Mouse (Mus musculus): ENCODE results near the gene Kmo.

Kmo gene

DNA sequence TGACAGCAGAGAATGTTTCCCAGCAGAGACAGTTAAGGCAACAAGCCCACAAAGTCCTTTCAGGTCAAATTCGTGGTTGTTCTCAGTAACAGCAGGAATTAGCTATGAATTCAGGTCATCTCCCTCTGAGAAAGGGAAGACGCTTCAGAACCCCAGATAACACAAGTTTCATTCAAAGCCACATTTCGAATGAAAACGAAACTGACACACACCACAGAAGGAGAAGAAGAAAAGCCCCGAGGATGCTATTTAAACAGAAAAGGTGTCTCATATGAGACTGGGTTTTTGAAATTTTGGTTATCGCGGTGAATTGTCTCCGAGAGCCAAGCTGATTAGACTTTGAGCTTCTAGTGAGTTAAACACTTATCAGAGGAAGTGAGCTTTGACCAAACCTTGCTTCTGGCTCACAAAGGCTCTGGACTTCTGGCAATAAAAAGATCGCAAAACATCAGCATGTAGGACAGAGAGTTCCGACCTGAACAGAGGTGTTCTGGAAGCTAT lies 11.6 kb downstream of the Kmo start:
- DNase-seq (ENCODE audit: low read depth): no peak

DNA sequence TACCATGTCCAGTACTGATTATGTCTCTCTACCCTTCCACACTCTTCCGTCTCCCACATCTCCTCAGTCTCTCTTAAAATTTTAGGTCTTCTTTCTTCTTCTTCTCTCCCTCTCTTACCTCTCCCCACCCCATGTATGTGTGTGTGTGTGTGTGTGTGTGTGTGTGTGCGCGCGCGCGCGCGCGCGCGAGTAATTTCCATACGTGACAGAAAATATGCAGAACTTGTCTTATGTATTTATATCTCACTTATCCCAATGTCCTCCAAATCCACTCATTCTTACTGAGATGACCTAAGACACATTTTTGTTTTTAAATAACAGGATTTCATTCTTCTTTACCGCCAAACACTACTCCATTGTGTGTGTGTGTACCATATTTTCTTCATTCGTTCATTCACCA lies 12.3 kb downstream of the Kmo start:
- DNase-seq (ENCODE audit: low read depth): no peak

DNA sequence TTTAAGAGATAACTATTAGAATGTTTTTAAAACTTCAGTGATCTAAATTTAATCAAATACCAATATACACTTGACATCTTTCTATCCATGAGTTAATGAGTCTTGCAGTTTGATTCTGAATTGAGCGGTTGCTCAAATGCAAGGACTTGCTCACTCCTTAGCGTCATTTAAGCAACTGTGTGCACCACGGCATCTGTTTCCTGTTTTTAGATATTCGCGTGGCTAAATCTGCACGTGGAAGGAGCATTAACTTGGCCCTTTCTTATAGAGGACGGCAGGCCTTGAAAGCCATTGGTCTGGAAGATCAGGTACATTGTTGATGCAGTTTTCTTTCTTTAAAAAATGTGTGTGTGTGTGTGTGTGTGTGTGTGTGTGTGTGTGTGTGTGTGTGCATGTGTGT lies 17.5 kb downstream of the Kmo start:
- DNase-seq (ENCODE audit: low read depth): no peak

DNA sequence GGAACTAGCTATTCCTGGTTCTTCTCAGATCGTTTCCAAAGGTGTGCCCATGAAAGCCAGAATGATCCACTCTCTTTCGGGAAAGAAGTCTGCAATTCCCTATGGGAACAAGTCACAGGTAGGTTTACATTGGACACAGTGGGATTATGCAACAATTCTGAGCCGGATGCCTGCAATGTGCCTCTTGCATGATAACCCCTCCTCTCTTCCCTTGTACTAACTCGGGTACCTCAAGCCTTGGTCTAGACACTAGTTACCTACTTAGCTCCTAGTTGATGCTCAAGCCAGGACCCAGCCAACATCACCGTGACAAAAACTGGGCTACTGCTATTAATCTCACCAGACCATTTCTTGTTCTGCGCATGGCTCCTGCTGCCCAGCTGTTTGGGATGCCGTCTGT lies 18.9 kb downstream of the Kmo start:
- no peak for DNase-seq (ENCODE audit: low read depth)

DNA sequence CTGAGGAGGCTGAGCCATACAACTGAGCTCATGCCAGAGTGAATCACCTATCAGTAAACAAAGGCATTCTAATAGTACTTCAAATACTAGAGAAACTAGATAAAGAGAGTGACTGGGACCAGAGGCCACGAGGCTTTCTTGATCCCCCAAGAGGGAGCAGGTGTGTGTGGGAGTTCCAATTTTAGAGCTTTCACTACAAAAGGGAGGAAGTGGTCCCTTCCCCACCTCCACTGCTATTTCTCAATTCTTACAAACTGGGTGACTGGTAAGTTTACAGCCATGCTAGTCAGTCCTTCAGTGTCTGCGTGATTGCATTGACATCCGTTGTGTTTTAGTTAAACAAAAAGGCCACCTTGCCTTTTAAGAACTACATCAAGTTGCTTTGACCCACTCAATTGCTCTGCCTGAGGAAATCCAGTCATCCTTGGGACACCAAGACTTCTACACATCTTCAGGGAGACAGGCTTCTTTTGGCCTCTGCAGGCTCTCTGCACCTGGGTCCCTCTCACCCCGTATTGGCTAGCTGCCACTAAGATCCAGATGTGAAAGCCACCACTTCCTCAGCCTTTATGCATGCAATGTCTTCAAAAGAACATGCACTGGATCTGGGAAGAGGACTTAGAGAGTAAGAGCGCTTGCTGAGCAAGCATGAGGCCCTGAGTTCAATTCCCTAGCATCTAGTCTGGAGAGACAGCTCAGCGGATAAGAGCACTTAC lies 20.4 kb downstream of the Kmo start:
- DNase-seq (ENCODE audit: low read depth): no peak

DNA sequence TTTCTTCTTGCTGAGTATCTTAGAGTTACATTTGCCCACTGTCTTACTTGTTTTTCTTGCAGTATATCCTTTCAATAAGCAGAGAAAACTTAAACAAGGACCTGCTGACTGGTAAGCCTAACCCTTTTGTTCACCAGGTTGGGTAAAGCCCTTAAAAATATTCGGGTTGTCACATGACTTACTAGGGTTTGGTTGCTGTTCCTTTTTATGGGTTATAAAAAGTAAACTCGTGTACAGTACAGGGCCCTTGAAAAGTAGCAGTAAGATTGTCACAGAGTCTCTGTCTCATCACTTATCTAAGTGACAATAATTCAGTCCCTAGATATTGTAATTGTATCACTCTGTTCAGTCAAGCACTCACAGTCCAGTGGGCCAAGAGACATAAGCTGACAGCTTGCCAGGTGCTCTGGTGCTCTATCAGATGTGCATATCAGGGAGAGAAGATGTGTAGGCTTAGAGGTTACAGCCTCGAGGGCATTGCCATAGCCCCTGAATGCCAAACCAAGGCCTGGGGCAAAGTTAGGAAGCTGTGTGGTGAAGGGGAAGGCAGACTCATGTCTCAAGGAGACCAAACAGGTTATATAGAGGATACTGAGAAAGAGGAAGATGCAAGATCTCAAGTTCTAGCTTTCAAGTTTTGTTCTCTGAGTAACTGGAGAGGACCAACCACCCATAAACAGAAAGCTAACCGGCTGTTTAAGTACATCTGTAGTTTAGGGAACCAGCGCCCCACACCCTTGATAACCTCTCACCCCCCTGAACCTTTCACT lies 23.5 kb downstream of the Kmo start:
- no peak for DNase-seq (ENCODE audit: low read depth)

DNA sequence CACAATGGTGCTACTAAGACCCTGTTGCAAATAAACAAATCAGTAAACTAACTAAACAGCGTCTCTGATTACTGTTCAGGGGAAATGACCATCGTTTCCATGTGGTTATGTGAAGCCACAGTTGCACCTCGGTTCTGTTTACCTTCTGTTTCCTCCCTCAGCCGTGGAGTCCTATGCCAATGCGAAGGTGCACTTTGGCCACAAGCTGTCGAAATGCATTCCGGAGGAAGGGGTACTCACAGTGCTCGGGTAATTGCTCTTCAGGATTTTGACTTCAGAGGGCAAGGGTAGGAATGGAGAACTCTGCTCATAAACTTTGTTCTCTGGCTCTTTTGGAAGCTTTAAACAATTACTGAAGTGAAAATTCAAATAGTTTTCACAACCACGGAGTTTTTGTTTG lies 26.8 kb downstream of the Kmo start:
- no peak for DNase-seq (ENCODE audit: low read depth)

DNA sequence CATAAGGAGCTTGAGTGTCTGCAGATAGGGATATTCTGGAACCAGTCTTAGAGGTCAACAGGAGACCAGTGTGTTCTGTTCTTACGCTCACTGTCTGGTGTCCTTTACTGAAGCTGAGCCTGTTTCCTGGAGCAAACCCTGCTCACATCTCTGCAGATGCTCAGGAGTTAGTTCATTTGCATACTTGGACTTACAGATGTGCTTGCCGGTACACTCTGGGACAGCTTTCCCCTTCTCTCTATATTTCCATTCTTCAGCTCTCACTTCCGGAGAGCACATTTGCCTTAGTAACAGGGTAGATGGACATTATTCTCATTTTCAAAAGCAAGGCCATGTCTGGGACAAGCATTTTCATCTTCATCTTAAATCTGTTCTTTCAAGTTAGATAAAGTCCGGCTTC lies 28.4 kb downstream of the Kmo start:
- no peak for DNase-seq (ENCODE audit: low read depth)

DNA sequence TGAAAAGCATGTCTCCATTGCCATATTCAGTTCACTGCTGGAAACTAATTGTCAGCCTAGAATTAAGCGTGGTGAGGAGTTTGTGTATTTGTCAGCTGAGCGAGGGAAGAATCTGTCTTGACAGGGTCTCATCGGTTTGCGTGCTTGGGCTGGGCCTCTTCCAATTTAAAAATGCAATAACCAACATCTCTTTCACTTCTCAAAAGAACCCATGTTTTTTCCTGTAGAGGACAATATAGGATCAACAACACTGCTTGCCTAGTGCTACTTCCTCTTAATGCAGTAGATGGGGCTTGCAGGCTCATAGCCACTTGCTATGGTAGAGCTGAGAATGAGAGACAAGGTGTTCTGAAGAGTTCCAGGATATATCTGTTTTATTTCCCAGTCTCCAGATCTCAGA lies 39.7 kb downstream of the Kmo start:
- DNase-seq (ENCODE audit: low read depth): no peak

DNA sequence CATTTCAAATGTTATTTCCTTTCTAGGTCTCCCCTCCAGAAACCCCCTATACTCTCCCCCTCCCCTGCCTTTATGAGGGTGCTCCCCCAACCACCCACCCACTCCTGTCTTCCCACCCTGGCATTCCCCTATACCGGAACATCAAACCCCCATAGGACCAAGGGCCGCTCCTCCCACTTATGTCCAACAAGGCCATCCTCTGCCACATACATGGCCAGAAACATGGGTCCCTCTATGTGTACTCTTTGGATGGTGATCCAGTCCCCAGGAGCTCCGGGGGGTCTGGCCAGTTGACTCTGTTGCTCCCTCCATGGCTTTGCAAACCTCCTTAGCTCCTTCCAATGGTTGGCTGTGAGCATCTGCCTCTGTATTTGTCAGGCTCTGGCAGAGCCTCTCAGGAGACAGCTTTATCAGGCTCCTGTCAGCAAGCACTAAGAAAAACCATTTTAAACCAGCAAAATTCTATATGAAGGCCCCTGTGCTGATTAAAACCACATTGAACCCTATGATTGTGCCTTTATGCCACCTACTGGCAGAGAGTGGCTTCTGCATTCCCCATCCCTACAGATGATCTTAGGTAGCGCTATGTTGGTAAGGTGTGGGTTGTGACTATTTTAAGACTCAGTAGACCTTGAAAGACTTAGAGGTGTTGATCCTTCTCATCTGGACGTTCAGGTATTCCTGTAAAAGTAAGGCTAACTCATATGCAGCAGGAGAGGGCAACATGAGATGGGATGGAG lies 48.7 kb downstream of the Kmo start:
- DNase-seq (ENCODE audit: low read depth): peak; percentile 13

DNA sequence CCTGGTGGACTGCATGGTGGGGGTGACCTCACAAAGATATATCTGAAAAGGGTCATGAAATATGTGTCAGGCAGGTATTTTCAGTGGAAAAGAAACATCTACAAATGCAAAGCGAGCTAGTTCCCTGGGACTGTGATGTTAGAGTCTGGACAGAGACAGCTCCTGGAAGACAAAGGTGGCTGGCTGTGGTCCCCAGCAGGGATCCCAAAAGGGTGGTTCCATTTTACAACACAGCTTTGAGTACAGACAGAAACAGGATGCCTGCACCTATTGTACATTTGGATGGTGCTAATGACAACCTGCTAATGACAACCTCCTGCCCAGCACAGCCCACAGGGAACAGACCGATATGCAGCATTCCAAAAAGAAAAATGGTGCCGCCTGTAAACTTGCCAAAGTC lies 49.3 kb downstream of the Kmo start:
- DNase-seq (ENCODE audit: low read depth): no peak

DNA sequence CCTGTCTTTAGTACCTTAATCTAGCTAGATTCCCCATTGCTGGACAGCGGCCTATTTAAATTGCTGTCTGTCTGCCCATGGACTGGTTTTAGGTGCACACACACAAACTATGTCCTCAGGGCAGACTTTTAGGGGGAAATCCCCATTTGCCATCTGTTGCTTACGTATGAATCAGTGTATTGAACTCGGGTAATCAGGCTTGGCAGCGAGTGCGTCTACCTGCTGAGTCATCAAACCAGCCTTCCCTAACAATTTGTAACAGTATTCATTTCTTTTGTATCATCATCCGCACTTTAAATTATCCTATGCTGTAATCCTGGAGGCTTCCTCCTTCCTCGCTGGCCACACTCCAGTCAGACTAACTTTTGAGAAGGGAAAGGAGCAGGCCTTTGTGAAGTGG lies 49.9 kb downstream of the Kmo start:
- DNase-seq (ENCODE audit: low read depth): no peak

DNA sequence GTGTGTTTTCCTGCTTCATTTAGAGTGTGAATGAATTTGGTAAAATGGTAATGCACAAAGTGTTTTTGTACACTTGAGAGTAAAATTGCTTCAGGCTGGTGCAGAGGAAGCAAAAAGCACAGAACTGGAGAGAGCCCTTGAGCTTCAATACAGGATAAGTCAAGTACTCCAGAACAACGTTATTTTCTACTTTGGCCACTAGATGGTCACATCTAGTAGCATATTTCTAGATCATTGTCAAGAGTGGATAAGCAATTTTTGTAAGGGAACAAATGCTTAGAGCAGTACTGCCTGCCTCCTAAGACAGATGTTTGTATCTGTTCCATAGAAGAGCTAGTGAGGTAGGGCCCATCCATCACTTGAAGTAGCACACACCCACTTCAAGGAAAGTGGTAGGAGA lies 51.4 kb downstream of the Kmo start:
- DNase-seq (ENCODE audit: low read depth): no peak

DNA sequence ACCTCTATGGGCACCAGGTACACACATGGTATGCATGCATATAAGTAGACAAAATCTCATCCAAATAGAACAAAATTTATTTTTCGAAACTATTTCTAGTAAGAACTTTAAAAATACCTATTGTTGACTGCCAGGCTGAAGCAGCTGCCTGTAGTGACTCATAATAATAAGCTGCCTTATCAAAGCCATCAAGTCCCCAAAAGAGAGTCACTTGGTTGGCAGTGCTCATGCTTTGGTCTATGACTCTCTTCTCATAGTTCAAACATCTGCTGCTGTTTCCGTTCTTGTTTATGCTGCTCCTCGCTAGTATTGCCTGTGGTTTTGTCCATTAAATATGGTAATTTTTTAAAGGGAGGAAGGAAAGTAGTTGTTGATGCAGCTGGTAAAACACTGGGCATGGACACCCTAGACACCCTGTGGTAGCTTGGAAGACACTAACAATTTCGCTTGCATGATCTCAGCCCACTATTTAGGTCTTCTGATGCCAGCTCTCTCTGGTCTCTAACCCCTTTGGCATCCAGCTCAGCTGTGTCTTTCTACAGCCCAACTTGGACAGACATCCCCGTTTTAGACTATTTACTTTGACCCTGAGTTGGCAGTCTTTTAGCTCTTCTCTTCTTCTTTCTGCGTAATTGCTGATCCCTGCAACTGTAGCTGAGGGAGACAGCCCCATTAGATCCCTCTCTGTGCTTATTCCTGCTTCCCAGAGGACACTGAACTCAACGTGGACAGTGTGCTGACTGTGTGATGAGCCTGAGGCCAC lies 53.6 kb downstream of the Kmo start:
- no peak for DNase-seq (ENCODE audit: low read depth)

DNA sequence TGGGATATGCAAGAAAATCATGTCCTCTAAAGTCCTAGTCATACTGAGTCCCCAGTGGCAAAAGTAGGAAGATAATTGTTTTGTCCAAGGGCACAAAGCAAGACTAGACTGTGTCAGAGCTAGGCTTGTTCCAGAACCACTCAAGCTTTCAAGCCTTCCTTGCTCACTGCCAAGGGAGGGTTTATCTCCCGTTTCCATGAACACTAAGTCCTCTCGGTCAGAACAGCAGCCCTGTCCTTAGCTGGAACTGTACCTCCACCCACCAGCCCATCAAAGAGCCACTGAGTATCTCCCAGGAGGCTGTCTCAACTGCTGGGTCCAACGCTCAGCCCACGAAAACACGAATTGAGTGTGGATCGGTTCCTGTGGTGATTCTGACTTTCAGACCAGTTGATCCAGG lies 54.9 kb downstream of the Kmo start:
- DNase-seq (ENCODE audit: low read depth): no peak

DNA sequence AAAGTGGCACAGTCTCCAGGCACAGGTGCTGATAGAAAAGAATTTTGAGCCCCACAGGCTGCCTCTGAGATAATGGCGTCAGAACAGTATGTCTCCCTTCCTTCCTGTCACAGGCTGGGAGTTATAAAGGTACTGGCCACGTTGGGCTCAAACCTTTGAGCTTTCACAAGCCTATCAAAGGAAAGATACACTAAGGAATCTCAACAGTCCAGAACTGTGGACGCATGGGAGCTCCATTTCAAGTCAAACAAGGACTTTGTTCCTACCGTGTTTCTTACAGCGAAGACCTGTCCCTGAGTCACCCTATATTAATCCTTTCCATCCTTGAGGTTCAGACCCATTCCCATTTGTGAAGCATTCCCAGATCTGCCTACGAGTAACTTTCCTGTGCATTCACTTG lies 57.3 kb downstream of the Kmo start:
- DNase-seq (ENCODE audit: low read depth): no peak

DNA sequence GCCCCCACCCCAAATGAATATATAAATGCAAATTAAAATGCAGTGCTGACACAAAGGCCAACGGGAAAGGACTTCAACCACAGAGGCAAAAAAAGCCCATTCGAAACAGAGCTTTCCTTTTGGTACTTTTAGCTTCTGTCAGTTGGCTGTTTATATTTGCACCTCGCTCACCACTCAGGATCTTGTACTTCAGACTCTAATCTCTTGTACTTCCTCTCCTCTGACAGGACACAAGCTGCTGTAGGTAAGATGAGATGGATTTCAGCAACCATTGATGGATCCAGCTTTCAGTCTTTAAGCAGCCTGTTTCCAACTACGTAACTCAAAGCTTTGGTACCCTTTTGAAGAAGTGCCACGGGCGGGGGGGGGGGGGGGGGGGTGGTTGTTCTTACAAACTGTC lies 60.8 kb downstream of the Kmo start:
- no peak for DNase-seq (ENCODE audit: low read depth)

DNA sequence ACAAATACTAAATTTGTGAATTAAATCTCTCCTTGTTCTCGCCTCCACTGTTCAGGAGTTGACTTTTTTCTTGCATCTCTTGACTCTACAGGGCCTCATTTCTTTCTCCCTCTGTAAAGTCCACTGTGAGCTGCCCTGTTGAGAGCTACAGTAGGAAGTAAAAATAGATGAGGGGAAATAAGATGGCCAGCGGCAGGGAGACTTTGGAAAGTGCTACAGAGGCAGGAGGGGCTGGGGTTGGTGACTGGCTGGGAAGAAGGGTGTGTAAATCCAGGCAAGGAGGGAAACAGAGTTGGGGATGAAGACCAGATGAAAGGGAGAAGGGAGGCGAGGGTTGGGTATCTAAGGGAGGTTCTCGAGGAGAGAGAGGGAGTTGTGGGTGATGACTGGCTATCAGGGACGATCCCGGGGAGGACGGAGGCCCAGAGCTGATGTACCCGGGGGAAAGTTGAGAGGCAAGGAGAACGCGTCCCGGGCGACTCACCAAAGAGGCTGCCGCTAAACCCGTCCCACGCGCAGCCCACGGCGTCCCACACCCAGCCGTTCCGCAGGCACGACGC lies 71.6 kb downstream of the Kmo start:
- peak; percentile 11 for DNase-seq (ENCODE audit: low read depth)

DNA sequence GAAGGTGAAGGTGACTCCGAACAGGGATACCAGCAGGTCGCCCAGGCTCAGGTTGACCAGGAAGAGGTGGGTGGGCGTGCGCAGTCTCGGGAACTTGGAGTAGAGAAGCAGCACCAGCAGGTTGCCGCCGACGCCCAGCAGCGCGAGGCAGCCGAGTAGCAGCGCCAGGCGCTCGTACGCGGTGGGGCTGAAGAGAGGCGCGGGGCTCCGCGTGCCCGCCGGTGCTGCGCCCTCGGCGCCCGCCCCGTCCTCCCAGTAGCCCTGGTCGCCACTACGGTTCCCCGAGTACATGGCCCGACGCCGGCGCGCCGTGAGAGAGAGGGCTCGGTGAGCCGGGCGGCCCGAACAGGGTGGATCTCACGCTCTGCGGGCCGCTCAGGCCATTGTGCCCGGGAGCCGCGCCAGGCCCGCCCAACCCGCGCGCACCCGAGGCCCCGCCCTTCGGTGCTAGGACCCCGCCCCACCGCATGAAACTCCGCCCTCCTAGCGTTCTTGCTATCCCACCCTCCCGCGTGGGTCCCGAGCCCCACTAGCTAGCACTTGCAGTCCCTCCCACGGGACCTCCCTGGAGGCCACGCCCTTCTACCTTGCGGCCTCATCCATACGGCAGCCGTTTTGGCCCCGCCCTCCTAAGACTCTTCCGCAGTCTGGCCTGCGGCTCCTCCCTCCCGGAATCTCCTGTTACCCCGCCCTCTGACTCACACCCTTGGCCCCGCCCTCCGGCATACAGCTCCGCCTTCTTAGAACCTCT lies 72.2 kb downstream of the Kmo start, which contains the start of the genes Opn3 and Chml:
Opn3 (minus strand) TSS at position 531 of the 751 bp plus-strand sequence.
Chml (minus strand) TSS at position 656 of the 751 bp plus-strand sequence.
- peak; percentile 95 for DNase-seq (ENCODE audit: low read depth)

DNA sequence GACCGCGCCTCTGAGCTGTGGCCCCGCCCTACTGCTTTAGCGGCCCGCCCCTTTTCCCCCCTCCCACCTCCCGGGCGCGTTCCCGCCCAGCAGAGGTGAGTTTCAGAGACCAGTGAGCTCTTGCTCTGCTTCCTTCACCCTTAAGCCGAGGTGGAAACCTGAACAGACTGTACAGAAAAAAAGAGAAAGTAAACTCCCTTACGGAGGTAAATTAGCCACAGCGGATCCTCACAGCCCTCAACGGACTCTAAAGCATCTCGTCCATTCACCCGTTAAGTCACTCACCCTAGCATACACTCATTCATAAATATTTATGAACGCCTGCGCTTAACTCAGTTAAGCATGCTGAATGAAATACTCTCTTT lies 72.8 kb downstream of the Kmo start:
- DNase-seq (ENCODE audit: low read depth): no peak

DNA sequence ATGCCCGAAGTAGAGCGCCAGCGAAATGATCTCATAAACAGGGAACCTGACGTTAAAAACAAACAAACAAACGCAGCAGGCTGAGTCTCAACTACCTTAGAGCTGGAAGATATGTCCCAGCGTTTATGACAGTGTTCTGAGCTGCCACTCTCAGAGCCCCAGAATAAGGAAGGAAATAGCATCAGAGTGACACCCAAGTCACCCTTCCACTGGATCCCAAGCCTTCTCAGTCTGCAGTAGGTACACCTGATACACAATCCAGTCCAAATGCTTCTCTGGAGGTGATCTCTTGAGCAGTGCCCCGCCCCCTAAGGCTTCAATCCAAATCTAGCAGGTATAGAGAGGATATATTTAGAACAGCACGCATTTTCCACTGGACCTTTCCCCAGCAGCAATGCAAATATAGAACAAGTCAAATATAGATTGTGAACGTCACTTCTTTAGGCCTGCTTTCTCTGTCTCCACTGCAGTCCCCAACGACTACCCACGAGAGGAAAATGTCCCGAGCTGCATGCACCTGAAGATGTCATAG lies 73.3 kb downstream of the Kmo start:
- peak; percentile 6 for DNase-seq (ENCODE audit: low read depth)

Data from c-Kit-positive CD71-positive TER-119-negative erythroid progenitor cells, embryonic 14.5 days (primary cell).